Mouse (Mus musculus) embryonic fibroblast, embryonic 13.5 days (primary cell): ENCODE measurements around the gene Hdac10.

ENCODE experiments used
- CTCF ChIP-seq: IDR thresholded peaks from 2 replicates; pipeline ENCODE4 v1.5.1; 2011; ENCODE audit warnings: mild to moderate bottlenecking, control low read depth, low read length, moderate library complexity, borderline replicate concordance; ENCODE audit not compliant: insufficient read depth
- POLR2A ChIP-seq: IDR thresholded peaks from 2 replicates; pipeline ENCODE4 v1.6.1; 2011; ENCODE audit warnings: low read depth, mild to moderate bottlenecking, control low read depth, low read length, moderate library complexity

- TF ChIP-seq POLR2A (no peak), CTCF (no peak)
These were observed 4.2 kb downstream of the Hdac10 start for GRCm38 (mm10) chr15:89124312-89124711.
